Mouse (Mus musculus): ENCODE measurements around the gene Scgb1b2.

Scgb1b2 gene

GRCm38 (mm10) chr7:31291721-31292120 lies at the start of gene Scgb1b2:
Gene Scgb1b2 (minus strand): TSS chr7:31291821.
- no peak for DNase-seq

GRCm38 (mm10) chr7:31290208-31290607 lies 1.4 kb downstream of the Scgb1b2 start, which contains the start of gene Scgb2b2:
Gene Scgb2b2 (plus strand): TSS chr7:31290508.
- DNase-seq = no peak

Measured in cerebellum, postnatal 10 days (tissue).